Mouse (Mus musculus) heart, postnatal 14 days (tissue): ENCODE data around the gene B230118H07Rik. TPM values are rescaled to one million over a fixed set of nuclear protein-coding genes. Genes with fewer than 3 reads are reported as not detected.

Experiments
- DNase-seq, 2 experiments: peaks; one replicate each; pipeline ENCODE4 v3.0.0; 2021 to 2022
- intact Hi-C: fragments of 180-260 bp; cut with DNase I; formaldehyde crosslinking; loops from one replicate; pipeline ENCODE4 v1.15.1; 2025
- total RNA-seq, 2 experiments: library from RNA; stranded (reverse); gene quantifications; 2 replicates each; pipeline ENCODE4 v1.2.3; 2021

The B230118H07Rik gene
- total RNA-seq, 2 experiments from 2014 or later: 69.2 to 69.8 TPM

GRCm38 (mm10) chr2:101594681-101595080 lies 54.7 kb downstream of the B230118H07Rik start:
- no peak for DNase-seq
- intact Hi-C loops: no loop called here

GRCm38 (mm10) chr2:101592886-101593285 lies 56.4 kb downstream of the B230118H07Rik start:
- DNase-seq: no peak
- intact Hi-C loops: no loop called here

- intact Hi-C loops: no loop called here
- no peak for DNase-seq
These were observed 57.1 kb downstream of the B230118H07Rik start for GRCm38 (mm10) chr2:101592023-101592841.

- intact Hi-C loops: no loop called here
- no peak for DNase-seq
These were observed 58.0 kb downstream of the B230118H07Rik start for GRCm38 (mm10) chr2:101591356-101591755.

- DNase-seq: no peak
- intact Hi-C loops: no loop called here
These were observed 67.9 kb downstream of the B230118H07Rik start for GRCm38 (mm10) chr2:101581418-101581817.

DNA sequence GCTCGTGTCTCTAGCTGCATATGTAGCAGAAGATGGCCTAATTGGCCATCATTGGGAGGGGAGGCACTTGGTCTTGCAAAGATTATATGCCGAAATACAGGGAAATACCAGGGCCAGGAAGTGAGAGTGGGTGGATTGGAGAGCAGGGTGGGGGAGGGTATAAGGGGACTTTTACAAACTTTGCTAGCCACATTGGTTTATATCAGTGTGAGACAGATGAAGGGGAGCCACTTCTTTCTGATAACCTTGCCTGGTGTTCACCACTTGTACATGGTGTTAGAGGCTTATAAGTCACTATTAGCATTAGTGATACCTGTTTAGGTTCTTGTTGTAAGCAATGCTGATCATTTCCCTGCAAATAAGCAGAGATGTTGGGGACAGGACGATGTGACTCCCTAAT lies 68.4 kb downstream of the B230118H07Rik start:
- intact Hi-C loops: no loop called here
- DNase-seq: no peak

DNA sequence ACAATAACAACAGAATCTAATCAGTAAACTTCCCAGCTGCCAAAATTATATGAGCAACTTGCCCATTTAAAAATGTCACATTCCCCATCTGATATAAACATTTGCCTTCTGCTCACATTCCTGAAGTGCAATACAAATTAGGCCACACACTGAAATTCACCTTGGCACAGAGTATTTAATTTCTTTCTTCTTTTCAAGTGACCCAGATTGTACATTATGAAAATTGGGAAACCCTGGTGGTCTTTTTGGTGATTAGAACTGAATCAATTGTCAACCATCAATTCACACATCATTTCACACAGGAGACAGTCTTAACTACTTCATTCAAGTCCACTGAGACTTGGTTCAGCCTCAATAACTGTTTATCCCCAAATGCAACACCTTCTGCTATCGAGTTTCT lies 68.9 kb downstream of the B230118H07Rik start:
- DNase-seq: no peak
- intact Hi-C loops: no loop called here

DNA sequence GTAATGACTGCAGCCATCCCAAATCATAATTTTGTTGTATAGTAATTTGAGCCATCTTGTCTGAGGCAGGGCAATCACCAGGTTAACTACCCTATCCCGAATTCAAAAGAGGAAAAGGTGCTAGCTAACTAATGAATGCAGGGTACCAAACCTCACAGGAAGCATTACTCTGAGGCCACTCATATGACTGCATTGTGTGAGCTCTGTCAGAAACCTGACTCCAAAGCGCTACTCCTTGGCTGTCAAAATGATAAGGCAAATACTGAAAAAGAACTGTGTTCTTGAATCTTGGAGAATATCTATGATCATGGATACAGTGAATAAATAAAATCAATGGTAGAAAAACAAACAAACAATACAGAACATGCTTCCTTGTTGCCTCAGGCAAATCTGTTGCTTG lies 69.3 kb downstream of the B230118H07Rik start:
- DNase-seq: no peak
- intact Hi-C loops: no loop called here

- intact Hi-C loops: no loop called here
- no peak for DNase-seq
These were observed 72.1 kb downstream of the B230118H07Rik start for GRCm38 (mm10) chr2:101577243-101577642.

GRCm38 (mm10) chr2:101569230-101569629 lies 80.1 kb downstream of the B230118H07Rik start:
- DNase-seq: no peak
- intact Hi-C loops: no loop called here

- intact Hi-C loops: no loop called here
- DNase-seq: no peak
These were observed 81.8 kb downstream of the B230118H07Rik start for GRCm38 (mm10) chr2:101567490-101567889.

DNA sequence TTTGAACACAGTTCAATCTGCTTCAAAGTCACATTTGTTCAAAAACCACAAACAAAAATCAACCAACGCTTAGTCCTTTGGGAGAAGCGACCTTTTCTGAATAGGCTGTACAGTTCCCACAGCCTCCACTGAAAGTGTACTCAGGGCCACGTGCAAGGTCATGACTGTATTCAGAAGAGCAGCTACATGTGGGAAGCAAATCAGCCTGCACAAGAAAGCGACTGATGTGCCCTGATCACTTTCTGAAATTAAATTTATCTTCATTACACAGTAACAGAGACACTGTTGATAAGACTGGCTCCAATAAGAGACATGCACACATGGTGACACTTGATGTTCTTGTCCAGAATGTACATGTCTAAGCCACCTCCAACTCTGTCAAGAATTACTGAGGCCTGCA lies 85.6 kb downstream of the B230118H07Rik start:
- no peak for DNase-seq
- intact Hi-C loops: no loop called here

- intact Hi-C loops: no loop called here
- no peak for DNase-seq
These were observed 86.1 kb downstream of the B230118H07Rik start for GRCm38 (mm10) chr2:101563206-101563605.

GRCm38 (mm10) chr2:101559431-101559830 lies 89.9 kb downstream of the B230118H07Rik start:
- no peak for DNase-seq
- intact Hi-C loops: no loop called here

GRCm38 (mm10) chr2:101555886-101556285 lies 93.4 kb downstream of the B230118H07Rik start:
- no peak for DNase-seq
- intact Hi-C loops: no loop called here

DNA sequence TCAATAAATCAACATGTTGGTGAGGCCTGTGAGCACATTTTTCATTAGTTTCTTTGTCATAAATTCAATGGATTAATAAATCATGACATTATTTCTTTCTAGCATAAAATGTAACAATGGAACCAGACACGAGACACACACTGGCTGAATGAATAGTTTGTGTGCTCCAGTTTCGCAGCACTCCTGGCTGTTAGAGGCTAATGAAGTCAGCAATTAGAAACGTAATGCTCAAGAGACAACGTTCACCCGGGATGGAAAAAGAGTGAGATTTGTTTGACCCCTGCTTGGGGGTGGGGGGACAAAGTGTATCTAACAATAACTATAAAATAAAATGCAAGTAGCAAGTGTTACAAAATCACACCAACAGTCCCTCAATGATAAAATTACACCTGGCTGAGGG lies 95.5 kb downstream of the B230118H07Rik start:
- no peak for DNase-seq
- intact Hi-C loops: no loop called here

GRCm38 (mm10) chr2:101552301-101552700 lies 97.0 kb downstream of the B230118H07Rik start:
- DNase-seq: no peak
- intact Hi-C loops: no loop called here

DNA sequence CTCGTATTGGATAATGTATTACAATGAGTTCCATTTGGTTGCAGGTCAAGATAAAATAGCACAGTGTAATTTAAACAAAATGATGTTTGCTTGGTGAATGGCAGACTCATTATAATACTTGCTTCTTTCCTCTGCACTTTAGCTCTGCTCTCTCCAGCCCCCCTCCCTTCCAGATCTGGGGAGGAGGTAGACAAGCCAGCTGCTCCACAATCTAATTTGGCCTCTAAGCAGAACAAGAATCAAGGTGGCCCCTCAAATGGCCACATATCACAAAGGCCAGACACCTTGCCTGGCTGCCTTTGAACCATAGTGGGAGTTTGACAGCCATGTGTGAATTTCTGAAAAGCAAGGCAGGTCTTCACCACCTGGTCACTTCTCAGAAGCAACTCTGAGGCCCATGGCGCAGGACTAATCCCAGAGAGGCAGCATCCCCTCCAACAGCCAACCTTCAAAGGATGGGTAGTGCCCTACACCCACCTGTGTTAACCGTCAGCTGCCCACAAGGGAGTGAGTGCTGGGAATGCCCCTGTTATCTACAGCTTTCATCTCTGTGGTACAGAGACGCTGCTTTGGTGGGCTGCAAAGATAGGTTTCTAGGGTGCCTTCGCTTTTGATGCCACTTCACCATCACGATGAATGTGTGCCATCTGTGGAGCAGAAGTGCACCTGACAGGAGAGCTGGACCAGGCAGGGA lies 98.2 kb downstream of the B230118H07Rik start:
- intact Hi-C loops: no loop called here
- DNase-seq: no peak

DNA sequence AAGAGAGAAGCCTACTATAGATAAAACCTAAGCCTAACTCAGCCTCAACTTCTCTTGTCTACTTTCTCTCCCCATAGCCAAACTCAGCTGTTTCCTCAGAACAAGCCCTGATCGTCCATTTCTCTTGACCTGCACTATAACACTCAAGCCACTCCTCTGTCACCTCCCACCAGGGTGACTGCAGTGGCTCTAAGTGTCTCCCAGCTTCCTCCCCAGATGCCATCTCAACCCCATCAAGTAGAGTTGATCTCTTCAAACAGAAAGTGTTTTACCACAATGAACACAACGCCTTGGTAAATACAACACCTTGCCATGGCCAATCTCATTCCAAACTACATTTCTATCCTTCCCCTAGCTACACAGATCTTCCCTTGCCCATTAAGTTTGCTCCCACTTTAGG lies 99.2 kb downstream of the B230118H07Rik start:
- intact Hi-C loops: no loop called here
- DNase-seq: no peak

DNA sequence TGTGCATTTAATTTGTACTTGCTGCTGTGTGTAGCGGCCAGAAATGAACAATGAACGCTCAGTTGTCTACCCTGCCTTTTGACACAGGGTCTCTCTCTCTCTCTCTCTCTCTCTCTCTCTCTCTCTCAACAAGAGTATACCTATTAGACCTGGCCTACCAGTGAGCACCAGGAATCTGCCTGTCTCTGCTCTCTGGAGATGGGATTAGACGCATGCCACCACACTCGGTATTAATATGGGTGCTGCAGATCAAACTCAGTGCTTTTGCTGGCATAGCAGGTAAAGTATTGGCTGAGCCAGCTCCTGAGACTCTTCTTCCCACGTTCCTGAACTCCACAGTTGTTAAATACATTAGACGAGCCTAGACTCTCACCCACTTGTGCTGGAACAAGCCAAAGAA lies 100.5 kb downstream of the B230118H07Rik start:
- DNase-seq: no peak
- intact Hi-C loops: no loop called here

GRCm38 (mm10) chr2:101545593-101545992 lies 103.7 kb downstream of the B230118H07Rik start:
- intact Hi-C loops: no loop called here
- DNase-seq: no peak
